Mouse (Mus musculus): ENCODE measurements at regions not wholly inside any gene's neighbourhood (a gene's known extent, or its start where the extent isn't known, plus 50 kb on each side); places are given as distances from the start of the nearest gene placed in this dataset.

DNA sequence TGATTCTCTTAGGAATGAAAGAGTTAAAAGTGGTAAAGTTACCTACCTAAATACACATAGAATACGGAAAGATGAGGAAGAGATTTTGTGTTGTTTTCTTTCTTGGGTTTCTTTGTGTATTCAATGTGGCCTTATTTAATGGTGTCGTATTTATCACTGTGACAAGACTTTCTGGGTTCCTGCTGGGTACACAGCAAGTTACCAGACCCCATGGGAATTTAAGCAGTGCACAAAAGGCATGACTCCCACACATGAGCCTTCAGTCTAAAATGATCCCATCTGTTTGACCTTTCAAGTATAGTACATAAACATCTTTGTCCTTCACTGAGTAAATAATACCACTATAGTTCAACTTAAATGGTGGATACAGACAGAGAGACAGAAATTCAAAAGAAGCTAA, 349.0 kb upstream of the Cited2 start:
- no peaks in the 10 kb centered on the region for H3K36me3 ChIP-seq
- no peak overlapping the region for H3K4me3 ChIP-seq
- ATAC-seq (ENCODE audit: extremely low read depth, insufficient number of reproducible peaks, low FRiP score, low TSS enrichment): no peak
- H3K4me1 ChIP-seq: no peaks in the 10 kb centered on the region
- no peaks in the 10 kb centered on the region for H3K9me3 ChIP-seq
- WGBS: 64% methylated on average over 2 of the region's 2 CpGs
- no peak overlapping the region for H3K4me2 ChIP-seq
- no peak overlapping the region for H3K9ac ChIP-seq
- no peak overlapping the region for H3K27ac ChIP-seq (replicated peaks)
- no peaks in the 10 kb centered on the region for H3K27me3 ChIP-seq (replicated peaks)

DNA sequence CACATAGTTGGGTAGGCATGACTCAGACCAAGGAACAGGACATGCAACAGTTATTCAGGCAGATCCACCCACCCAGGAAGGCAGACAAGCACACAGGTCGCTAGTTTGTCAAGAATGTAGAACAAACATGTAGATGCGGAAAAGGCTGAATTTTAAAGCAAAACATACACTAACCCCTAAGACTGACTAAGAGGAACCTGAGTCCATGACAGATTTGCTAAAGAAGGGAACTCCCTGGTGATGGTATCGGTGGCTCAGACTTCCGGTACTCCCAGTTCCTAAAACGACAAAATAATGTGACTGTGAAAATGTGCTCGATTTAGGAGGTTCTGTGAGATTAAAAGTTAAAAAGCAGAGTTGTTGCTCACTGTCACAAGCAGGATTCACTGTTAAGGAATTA, 340.0 kb upstream of the Cited2 start:
- H3K9ac ChIP-seq: no peak overlapping the region
- ATAC-seq (ENCODE audit: extremely low read depth, insufficient number of reproducible peaks, low FRiP score, low TSS enrichment): no peak
- 87% methylated on average over 6 of the region's 6 CpGs for WGBS
- no peaks in the 10 kb centered on the region for H3K36me3 ChIP-seq
- peaks cover 9% of the 10 kb centered on the region for H3K4me1 ChIP-seq
- no peak overlapping the region for H3K4me2 ChIP-seq
- H3K27me3 ChIP-seq (replicated peaks): no peaks in the 10 kb centered on the region
- no peaks in the 10 kb centered on the region for H3K9me3 ChIP-seq
- H3K4me3 ChIP-seq: no peak overlapping the region
- H3K27ac ChIP-seq (replicated peaks): no peak overlapping the region

DNA sequence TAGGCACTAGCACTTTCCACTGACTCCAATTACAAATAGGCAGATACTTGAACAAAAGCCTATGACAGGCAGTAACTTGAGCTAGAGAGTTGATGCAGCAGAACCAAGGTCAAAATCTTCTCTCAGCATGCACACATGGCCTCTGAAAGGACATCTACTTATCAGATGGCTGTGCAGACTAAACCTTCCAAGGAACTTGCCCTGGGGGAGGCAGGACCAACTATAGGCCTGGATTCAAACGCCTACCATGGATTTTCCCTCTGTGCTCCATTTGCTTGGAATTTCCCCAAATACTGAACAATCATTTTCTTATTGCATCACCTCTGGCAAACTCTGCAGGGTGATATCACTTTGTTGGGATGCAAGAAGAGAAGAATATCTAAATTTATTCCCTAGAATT, 337.8 kb upstream of the Cited2 start:
- no peaks in the 10 kb centered on the region for H3K27me3 ChIP-seq (replicated peaks)
- no peak for ATAC-seq (ENCODE audit: extremely low read depth, insufficient number of reproducible peaks, low FRiP score, low TSS enrichment)
- no peak overlapping the region for H3K4me2 ChIP-seq
- H3K9ac ChIP-seq: no peak overlapping the region
- no peak overlapping the region for H3K4me3 ChIP-seq
- no peaks in the 10 kb centered on the region for H3K36me3 ChIP-seq
- H3K4me1 ChIP-seq: peaks cover 9% of the 10 kb centered on the region
- peak overlapping the region; percentile 58; the same call in 1 of the 2 replicates for H3K27ac ChIP-seq (replicated peaks)
- no peaks in the 10 kb centered on the region for H3K9me3 ChIP-seq
- WGBS: 46% methylated on average over 1 of the region's 1 CpGs

DNA sequence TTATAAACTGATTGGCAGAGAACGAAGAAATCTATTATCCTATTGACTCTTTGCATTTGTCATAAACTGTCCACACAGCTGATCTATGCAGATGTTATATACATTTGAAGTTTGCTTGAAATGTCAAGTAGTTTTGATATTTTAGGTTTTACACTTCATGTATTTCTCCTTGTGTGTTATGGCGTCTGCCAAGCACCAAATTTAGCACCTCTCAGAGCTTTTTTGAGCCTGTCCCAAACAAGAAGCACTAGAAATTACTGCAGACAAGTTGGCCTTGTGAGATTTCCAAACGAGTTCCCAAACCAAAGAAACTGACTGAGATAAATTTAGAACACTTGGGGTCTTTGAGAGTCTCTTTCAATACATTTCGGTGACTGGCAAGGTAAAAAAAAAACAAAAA, 335.7 kb upstream of the Cited2 start:
- no peak for ATAC-seq (ENCODE audit: extremely low read depth, insufficient number of reproducible peaks, low FRiP score, low TSS enrichment)
- 43% methylated on average over 4 of the region's 4 CpGs for WGBS
- no peak overlapping the region for H3K4me2 ChIP-seq
- peaks cover 9% of the 10 kb centered on the region for H3K4me1 ChIP-seq
- no peaks in the 10 kb centered on the region for H3K27me3 ChIP-seq (replicated peaks)
- peak overlapping the region; percentile 50 for H3K27ac ChIP-seq (replicated peaks)
- H3K9me3 ChIP-seq: peaks cover 13% of the 10 kb centered on the region
- H3K9ac ChIP-seq: no peak overlapping the region
- no peak overlapping the region for H3K4me3 ChIP-seq
- no peaks in the 10 kb centered on the region for H3K36me3 ChIP-seq

DNA sequence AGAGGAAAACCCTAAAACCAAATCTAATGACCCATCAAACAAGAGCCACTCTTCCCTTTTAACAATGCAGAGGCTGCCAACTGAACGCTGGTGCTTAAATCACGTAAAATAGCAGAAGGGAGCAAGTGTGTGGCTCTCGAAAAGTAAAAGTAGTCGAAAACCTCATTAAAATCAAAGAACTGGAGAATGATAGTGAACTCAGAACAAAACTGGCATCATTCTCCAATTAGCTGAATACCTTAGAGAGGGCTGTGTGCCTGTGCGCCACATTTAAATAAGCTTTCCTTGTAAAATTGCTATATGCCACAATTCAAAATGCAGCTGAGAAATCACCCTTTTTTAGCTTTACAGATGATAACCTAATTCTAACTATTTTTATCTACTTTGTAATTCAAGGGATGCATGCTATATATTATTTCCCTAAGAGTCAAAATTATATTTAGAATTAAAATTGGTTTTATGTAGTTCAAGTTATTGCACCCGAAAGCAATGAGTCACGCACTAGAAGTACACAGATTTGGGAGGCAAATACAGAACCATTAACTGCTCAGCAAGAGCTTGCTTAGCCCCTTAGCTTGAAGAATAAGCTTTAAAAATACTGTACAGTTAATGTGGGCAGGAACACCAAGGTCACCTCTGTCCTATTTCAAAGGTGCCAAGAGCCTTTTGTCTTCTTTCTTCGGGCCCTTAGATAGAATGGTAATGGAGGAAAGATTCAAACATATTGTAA, 327.4 kb upstream of the Cited2 start:
- Histone ChIP-seq H3K9ac (no peak overlapping the region), H3K9me3 (peaks cover 13% of the 10 kb centered on the region), H3K4me2 (no peak overlapping the region), H3K4me1 (no peaks in the 10 kb centered on the region), H3K4me3 (no peak overlapping the region), H3K36me3 (no peaks in the 10 kb centered on the region), H3K27ac (replicated peaks) (no peak overlapping the region), H3K27me3 (replicated peaks) (no peaks in the 10 kb centered on the region)
- WGBS: 81% methylated on average over 8 of the region's 8 CpGs
- no peak for ATAC-seq (ENCODE audit: extremely low read depth, insufficient number of reproducible peaks, low FRiP score, low TSS enrichment)

DNA sequence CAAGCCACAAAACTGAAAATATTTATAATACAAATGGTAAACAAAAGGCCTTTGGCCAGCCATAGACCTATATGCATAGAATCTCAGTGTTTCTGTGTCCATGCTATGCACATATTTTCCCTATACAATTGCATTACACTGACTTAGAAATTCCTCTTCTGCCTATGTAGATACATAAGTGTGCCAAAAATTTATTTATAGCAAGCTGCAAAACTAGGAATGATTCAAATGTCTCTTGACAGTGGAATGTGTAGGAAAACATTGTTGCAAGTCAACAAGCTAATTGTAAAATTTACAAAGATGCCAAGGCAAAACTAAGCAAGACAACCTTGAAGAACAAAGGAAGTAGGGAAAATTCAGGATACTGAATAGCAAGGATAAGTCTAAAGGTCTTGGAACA, 319.1 kb upstream of the Cited2 start:
- Histone ChIP-seq H3K9me3 (no peaks in the 10 kb centered on the region), H3K36me3 (no peaks in the 10 kb centered on the region), H3K9ac (no peak overlapping the region), H3K27ac (replicated peaks) (no peak overlapping the region), H3K4me3 (no peak overlapping the region), H3K27me3 (replicated peaks) (no peaks in the 10 kb centered on the region), H3K4me2 (no peak overlapping the region), H3K4me1 (peaks cover 8% of the 10 kb centered on the region)
- no peak for ATAC-seq (ENCODE audit: extremely low read depth, insufficient number of reproducible peaks, low FRiP score, low TSS enrichment)

DNA sequence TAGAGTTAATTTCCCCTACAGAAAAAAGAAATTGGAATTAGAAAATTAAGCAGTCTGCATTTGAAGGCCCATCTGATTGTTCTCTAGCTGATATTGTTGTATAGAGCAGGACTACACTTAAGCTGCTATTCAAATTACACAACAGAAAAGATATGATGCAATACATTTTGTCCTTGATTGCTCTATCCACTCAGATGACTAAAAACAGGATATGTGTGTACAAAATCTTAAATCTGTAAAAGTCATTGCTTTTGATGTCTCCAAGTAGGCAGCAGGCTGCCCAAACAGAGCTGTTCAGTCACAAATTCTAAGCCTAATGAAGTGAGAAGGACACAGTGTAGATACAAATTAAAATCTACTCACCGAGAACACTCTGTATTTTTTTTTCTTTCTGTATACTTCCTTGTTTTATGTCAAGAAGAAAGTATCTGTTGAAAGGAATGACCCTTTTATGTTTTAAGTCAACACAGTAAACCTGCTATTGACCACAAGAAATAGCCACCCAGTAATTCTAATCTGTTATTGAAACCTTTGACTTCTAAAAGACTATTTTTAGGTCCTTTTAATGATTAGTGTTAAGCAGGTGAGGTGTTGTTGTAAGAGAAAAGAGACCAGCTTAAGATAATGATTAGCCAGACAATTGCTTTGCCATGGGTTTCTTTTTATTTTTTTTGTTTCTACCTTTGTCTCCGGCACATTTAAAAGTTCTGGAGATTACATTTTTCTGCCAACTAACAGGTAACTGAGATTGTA, 315.0 kb upstream of the Cited2 start:
- WGBS: 37% methylated on average over 2 of the region's 2 CpGs
- no peak for ATAC-seq (ENCODE audit: extremely low read depth, insufficient number of reproducible peaks, low FRiP score, low TSS enrichment)
- Histone ChIP-seq H3K4me2 (no peak overlapping the region), H3K9me3 (no peaks in the 10 kb centered on the region), H3K4me3 (no peak overlapping the region), H3K27me3 (replicated peaks) (no peaks in the 10 kb centered on the region), H3K4me1 (peaks cover 14% of the 10 kb centered on the region), H3K9ac (no peak overlapping the region), H3K36me3 (no peaks in the 10 kb centered on the region), H3K27ac (replicated peaks) (no peak overlapping the region)

DNA sequence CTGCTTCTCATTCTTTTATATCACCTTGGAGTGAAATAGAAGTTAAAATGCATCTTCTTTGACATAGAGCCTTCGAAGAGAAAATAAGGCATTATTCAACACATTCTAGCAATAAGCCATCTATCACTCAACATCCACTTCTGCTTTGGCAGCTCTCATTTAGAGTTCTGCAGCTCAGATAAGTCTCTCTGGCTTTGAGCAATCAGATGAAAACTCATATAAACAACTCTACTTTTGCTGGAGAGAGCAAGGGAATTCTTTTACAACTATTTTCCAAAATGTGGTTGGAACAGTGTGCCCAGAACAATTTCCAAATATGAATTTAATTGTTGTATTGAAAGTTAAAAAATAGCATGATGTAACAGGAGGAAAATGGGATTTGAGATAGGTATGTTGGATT, 314.2 kb upstream of the Cited2 start:
- no peak for ATAC-seq (ENCODE audit: extremely low read depth, insufficient number of reproducible peaks, low FRiP score, low TSS enrichment)
- no peaks in the 10 kb centered on the region for H3K9me3 ChIP-seq
- no peak overlapping the region for H3K4me2 ChIP-seq
- peaks cover 14% of the 10 kb centered on the region for H3K4me1 ChIP-seq
- H3K36me3 ChIP-seq: no peaks in the 10 kb centered on the region
- no peak overlapping the region for H3K9ac ChIP-seq
- H3K27me3 ChIP-seq (replicated peaks): no peaks in the 10 kb centered on the region
- no peak overlapping the region for H3K4me3 ChIP-seq
- WGBS: 23% methylated on average over 1 of the region's 1 CpGs
- H3K27ac ChIP-seq (replicated peaks): no peak overlapping the region

DNA sequence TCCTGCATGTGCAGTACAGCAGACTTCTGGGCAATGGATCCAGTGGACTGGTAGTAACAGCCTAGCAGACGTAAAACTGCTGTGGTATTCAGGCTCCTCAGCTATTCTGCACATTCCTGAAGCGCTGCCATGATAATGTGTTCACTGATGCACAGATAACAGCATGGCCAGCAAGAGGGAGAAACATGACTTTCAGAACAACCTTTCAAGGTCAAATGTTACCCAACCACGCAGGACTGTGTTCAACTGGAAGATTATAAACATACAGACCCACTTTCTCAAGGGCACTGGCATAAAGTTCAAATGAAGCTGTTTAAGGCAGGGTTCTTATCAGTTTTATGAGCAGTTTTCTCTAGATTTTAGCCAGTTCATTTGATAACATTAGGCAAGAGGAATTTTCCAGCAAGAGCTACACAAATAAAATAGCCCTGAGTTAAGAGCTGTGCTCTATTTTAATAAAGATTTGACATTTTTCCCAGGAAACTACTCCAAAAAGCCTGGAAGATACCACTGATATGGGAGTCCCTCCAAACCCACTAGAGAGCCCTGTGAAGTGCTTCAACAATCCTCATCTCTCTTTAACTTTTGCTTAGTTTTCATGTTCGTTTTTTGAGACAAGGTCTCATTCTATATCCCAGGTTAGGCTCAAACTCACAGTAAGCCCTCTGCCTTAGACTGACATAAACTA, 311.6 kb upstream of the Cited2 start:
- H3K27ac ChIP-seq (replicated peaks): no peak overlapping the region
- no peak overlapping the region for H3K4me3 ChIP-seq
- H3K9me3 ChIP-seq: no peaks in the 10 kb centered on the region
- no peaks in the 10 kb centered on the region for H3K36me3 ChIP-seq
- no peaks in the 10 kb centered on the region for H3K27me3 ChIP-seq (replicated peaks)
- WGBS: 42% methylated on average over 4 of the region's 4 CpGs
- H3K4me2 ChIP-seq: no peak overlapping the region
- peaks cover 14% of the 10 kb centered on the region for H3K4me1 ChIP-seq
- ATAC-seq (ENCODE audit: extremely low read depth, insufficient number of reproducible peaks, low FRiP score, low TSS enrichment): no peak
- no peak overlapping the region for H3K9ac ChIP-seq

DNA sequence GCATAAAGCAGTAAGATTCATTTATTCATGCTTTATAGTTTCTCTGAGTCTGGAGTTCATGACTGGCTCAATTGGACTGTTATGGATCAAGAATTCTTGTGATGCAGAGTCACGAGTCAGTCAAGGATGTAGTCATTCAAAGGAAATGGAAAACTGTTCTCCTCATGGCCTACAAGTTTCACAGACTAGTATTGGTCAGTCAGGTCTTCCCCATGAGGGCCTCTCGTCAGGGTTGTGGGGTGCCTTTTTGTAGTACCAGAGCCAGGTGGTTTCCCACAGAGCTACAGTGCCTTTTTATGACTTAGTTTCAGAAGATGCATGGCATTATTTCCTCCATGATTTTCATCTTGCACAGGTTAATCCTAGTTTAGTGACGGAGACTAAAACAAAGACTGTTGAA, 307.9 kb upstream of the Cited2 start:
- peaks cover 6% of the 10 kb centered on the region for H3K4me1 ChIP-seq
- no peak overlapping the region for H3K4me2 ChIP-seq
- H3K36me3 ChIP-seq: no peaks in the 10 kb centered on the region
- no peak overlapping the region for H3K4me3 ChIP-seq
- no peak overlapping the region for H3K27ac ChIP-seq (replicated peaks)
- no peak for ATAC-seq (ENCODE audit: extremely low read depth, insufficient number of reproducible peaks, low FRiP score, low TSS enrichment)
- H3K27me3 ChIP-seq (replicated peaks): no peaks in the 10 kb centered on the region
- no peaks in the 10 kb centered on the region for H3K9me3 ChIP-seq
- no peak overlapping the region for H3K9ac ChIP-seq
- WGBS: 88% methylated on average over 3 of the region's 3 CpGs

DNA sequence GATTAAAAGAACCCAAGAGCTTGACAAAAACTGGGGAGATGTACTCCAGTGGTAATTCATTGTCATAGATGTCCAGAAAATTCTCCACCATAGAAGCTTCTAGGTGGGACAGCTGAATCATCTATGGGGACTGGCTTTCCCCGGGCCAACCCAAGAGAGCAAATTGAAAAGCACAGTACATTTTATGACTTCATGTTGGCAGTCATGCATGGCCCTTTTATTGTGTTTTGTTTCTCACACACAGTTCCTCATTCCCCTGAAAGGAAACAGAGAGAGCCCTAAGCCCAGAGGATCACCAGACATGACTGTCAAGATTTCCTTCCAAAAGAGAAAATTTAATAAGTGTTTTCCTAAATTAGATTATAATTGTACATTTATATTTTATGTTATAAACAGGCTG, 306.9 kb upstream of the Cited2 start:
- ATAC-seq (ENCODE audit: extremely low read depth, insufficient number of reproducible peaks, low FRiP score, low TSS enrichment): no peak
- Histone ChIP-seq H3K4me3 (no peak overlapping the region), H3K4me2 (no peak overlapping the region), H3K27me3 (replicated peaks) (no peaks in the 10 kb centered on the region), H3K36me3 (no peaks in the 10 kb centered on the region), H3K27ac (replicated peaks) (no peak overlapping the region), H3K9me3 (no peaks in the 10 kb centered on the region), H3K4me1 (peaks cover 4% of the 10 kb centered on the region), H3K9ac (no peak overlapping the region)
- 76% methylated on average over 1 of the region's 1 CpGs for WGBS
